Mouse (Mus musculus): ENCODE results near the gene Mad1l1.

Mad1l1 gene

GRCm38 (mm10) chr5:140219252-140219651 lies 102.1 kb downstream of the Mad1l1 start:
- in situ Hi-C loops (cut with MboI), result no loop called here

GRCm38 (mm10) chr5:140217900-140218299 lies 103.5 kb downstream of the Mad1l1 start:
- in situ Hi-C loops (cut with MboI), result no loop called here

- in situ Hi-C loops (cut with MboI), result no loop called here
These were observed 104.3 kb downstream of the Mad1l1 start for GRCm38 (mm10) chr5:140217083-140217482.

GRCm38 (mm10) chr5:140215471-140216087 lies 105.8 kb downstream of the Mad1l1 start:
- in situ Hi-C loops (cut with MboI), result no loop called here

- in situ Hi-C loops (cut with MboI), result no loop called here
These were observed 108.4 kb downstream of the Mad1l1 start for GRCm38 (mm10) chr5:140213001-140213400.

GRCm38 (mm10) chr5:140210417-140211184 lies 110.8 kb downstream of the Mad1l1 start:
- in situ Hi-C loops (cut with MboI), result no loop called here

- in situ Hi-C loops (cut with MboI), result no loop called here
These were observed 112.5 kb downstream of the Mad1l1 start for GRCm38 (mm10) chr5:140208743-140209409.

GRCm38 (mm10) chr5:140206726-140207703 lies 114.3 kb downstream of the Mad1l1 start:
- in situ Hi-C loops (cut with MboI), result no loop called here

GRCm38 (mm10) chr5:140205991-140206390 lies 115.4 kb downstream of the Mad1l1 start:
- in situ Hi-C loops (cut with MboI), result no loop called here

- in situ Hi-C loops (cut with MboI), result no loop called here
These were observed 116.9 kb downstream of the Mad1l1 start for GRCm38 (mm10) chr5:140204465-140204864.

GRCm38 (mm10) chr5:140204037-140204436 lies 117.3 kb downstream of the Mad1l1 start:
- in situ Hi-C loops (cut with MboI), result no loop called here

- in situ Hi-C loops (cut with MboI), result no loop called here
These were observed 118.9 kb downstream of the Mad1l1 start for GRCm38 (mm10) chr5:140202451-140202850.

GRCm38 (mm10) chr5:140201566-140201965 lies 119.8 kb downstream of the Mad1l1 start:
- in situ Hi-C loops (cut with MboI), result no loop called here

- in situ Hi-C loops (cut with MboI), result no loop called here
These were observed 120.2 kb downstream of the Mad1l1 start for GRCm38 (mm10) chr5:140201109-140201508.

GRCm38 (mm10) chr5:140197705-140198104 lies 123.6 kb downstream of the Mad1l1 start:
- in situ Hi-C loops (cut with MboI), result no loop called here

GRCm38 (mm10) chr5:140196446-140196845 lies 124.9 kb downstream of the Mad1l1 start:
- in situ Hi-C loops (cut with MboI), result no loop called here

- in situ Hi-C loops (cut with MboI), result no loop called here
These were observed 127.2 kb downstream of the Mad1l1 start for GRCm38 (mm10) chr5:140194173-140194572.

- in situ Hi-C loops (cut with MboI), result no loop called here
These were observed 129.8 kb downstream of the Mad1l1 start for GRCm38 (mm10) chr5:140191539-140191938.

GRCm38 (mm10) chr5:140186351-140186750 lies 135.0 kb downstream of the Mad1l1 start:
- in situ Hi-C loops (cut with MboI), result no loop called here

- in situ Hi-C loops (cut with MboI), result no loop called here
These were observed 135.6 kb downstream of the Mad1l1 start for GRCm38 (mm10) chr5:140185757-140186156.

- in situ Hi-C loops (cut with MboI), result no loop called here
These were observed 138.0 kb downstream of the Mad1l1 start for GRCm38 (mm10) chr5:140183387-140183786.

- in situ Hi-C loops (cut with MboI), result no loop called here
These were observed 139.0 kb downstream of the Mad1l1 start for GRCm38 (mm10) chr5:140182351-140182750.
